In the genomic region with DNA sequence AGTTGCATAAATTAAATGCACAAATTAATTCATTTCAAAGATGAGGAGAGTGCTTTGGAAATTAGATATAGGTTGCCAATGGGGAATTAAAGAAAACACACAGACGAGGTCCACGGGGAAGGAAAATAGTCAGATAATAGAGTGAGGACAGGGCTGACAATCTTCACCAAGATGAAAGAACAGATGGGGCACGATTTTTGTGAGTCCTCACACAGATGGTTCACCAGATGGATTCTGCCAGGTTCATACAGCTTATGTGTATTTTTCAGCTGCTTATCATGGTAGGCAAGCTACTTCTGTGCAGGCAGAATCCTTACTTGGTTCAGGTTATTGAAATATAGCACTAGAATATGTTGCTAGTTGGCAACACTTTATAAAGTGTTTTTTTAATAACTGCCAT, we compare ENCODE assay signal across 10 mouse cellular contexts.
A peak's percentile ranks its signal among the peaks of the same experiment; 100 is the strongest.
DNase-seq lines count a peak whose midpoint lies in the region; ATAC-seq lines count a peak whose summit lies in the region.
"Had no signal": no experiment of that assay in that cellular context is flagged by ENCODE, and none has a peak within 500 bp of the region (broad histone marks: within the 10 kb centered on the region; RNA-seq: fewer than 3 reads in every experiment).

No protein-coding gene starts in this region.

- WGBS in hindbrain, embryonic 13.5 days: 28% methylated on average over 3 of the region's 3 CpGs
- WGBS in liver, embryonic 12.5 days (ENCODE audit: insufficient replicate concordance): 59% methylated on average over 3 of the region's 3 CpGs

- H3K4me1 ChIP-seq in hindbrain, embryonic 13.5 days (replicated peaks): no peaks in the 10 kb centered on the region
- no peaks in the 10 kb centered on the region for H3K4me1 ChIP-seq in liver, embryonic 12.5 days
- H3K4me1 ChIP-seq: heart, embryonic 15.5 days had no signal

- no peak overlapping the region for H3K4me2 ChIP-seq in hindbrain, embryonic 13.5 days
- H3K4me2 ChIP-seq in liver, embryonic 12.5 days: no peak overlapping the region
- H3K4me2 ChIP-seq: heart, embryonic 15.5 days had no signal

- peak; percentile 73; the same call in 1 of the 2 replicates for ATAC-seq in hindbrain, embryonic 13.5 days (ENCODE audit: low FRiP score)
- ATAC-seq in liver, embryonic 12.5 days: no peak
- no peak for ATAC-seq in megakaryocyte-erythroid progenitor cell, adult 5-6 weeks (replicated peaks; ENCODE audit: low FRiP score, low TSS enrichment, poor library complexity, severe bottlenecking)

- H3K36me3 ChIP-seq in hindbrain, embryonic 13.5 days: no peaks in the 10 kb centered on the region
- H3K36me3 ChIP-seq in liver, embryonic 12.5 days: no peaks in the 10 kb centered on the region
- H3K36me3 ChIP-seq: heart, embryonic 15.5 days had no signal

- H3K27me3 ChIP-seq in hindbrain, embryonic 13.5 days: no peaks in the 10 kb centered on the region
- H3K27me3 ChIP-seq in liver, embryonic 12.5 days (replicated peaks): no peaks in the 10 kb centered on the region
- H3K27me3 ChIP-seq: CH12.LX; heart, embryonic 15.5 days had no signal

- no peak overlapping the region for H3K27ac ChIP-seq in hindbrain, embryonic 13.5 days
- H3K27ac ChIP-seq in liver, embryonic 12.5 days: no peak overlapping the region
- H3K27ac ChIP-seq: heart, embryonic 15.5 days had no signal

- H3K4me3 ChIP-seq in hindbrain, embryonic 13.5 days: no peak overlapping the region
- H3K4me3 ChIP-seq in liver, embryonic 12.5 days: no peak overlapping the region
- H3K4me3 ChIP-seq: heart, embryonic 15.5 days had no signal

- DNase-seq in right cerebral cortex, adult 2 months (ENCODE audit: low spot score in 2 of 2): peak; percentile 70 to 73
- no peak for DNase-seq in right cerebral cortex, postnatal 4 days
- DNase-seq in left cerebral cortex, postnatal 25 days (ENCODE audit: low spot score in 2 of 2): peak; percentile 66 to 84
- DNase-seq in kidney, postnatal 36 days: no peak
- no peak for DNase-seq in lung, postnatal 14 days

- no peak overlapping the region for H3K9ac ChIP-seq in hindbrain, embryonic 13.5 days
- no peak overlapping the region for H3K9ac ChIP-seq in liver, embryonic 12.5 days
- H3K9ac ChIP-seq: heart, embryonic 15.5 days had no signal

- intact Hi-C loops in left cerebral cortex, postnatal 25 days (cut with DNase I): no loop called here

- no peaks in the 10 kb centered on the region for H3K9me3 ChIP-seq in hindbrain, embryonic 13.5 days
- H3K9me3 ChIP-seq in liver, embryonic 12.5 days (replicated peaks): no peaks in the 10 kb centered on the region
- H3K9me3 ChIP-seq: heart, embryonic 15.5 days had no signal

Comparison
In these comparisons a context has a peak if more than half of its experiments do, and no peak if none do; other contexts are left out.
1. DNase-seq: peak in right cerebral cortex, adult 2 months (2 of 2) and left cerebral cortex, postnatal 25 days (2 of 2); none in right cerebral cortex, postnatal 4 days (single experiment), kidney, postnatal 36 days (0 of 2) and lung, postnatal 14 days (single experiment).